Mouse (Mus musculus): ENCODE results near the gene A830005F24Rik. TPM values are rescaled to one million over a fixed set of nuclear protein-coding genes. Genes with fewer than 3 reads are reported as not detected.

Gene A830005F24Rik
- total RNA-seq, 1 experiment from 2014 or later, result 0.95 TPM

- no peak for ATAC-seq (replicated peaks; ENCODE audit: insufficient number of reproducible peaks, low FRiP score, low TSS enrichment, poor library complexity, severe bottlenecking)
These were observed 20.1 kb downstream of the A830005F24Rik start for GRCm38 (mm10) chr13:48533441-48533840.

GRCm38 (mm10) chr13:48540488-48540887 lies 27.1 kb downstream of the A830005F24Rik start:
- peak; percentile 70 for ATAC-seq (replicated peaks; ENCODE audit: insufficient number of reproducible peaks, low FRiP score, low TSS enrichment, poor library complexity, severe bottlenecking)

GRCm38 (mm10) chr13:48544391-48544790 lies 31.0 kb downstream of the A830005F24Rik start:
- ATAC-seq (replicated peaks; ENCODE audit: insufficient number of reproducible peaks, low FRiP score, low TSS enrichment, poor library complexity, severe bottlenecking), result no peak

- ATAC-seq (replicated peaks; ENCODE audit: insufficient number of reproducible peaks, low FRiP score, low TSS enrichment, poor library complexity, severe bottlenecking), result no peak
These were observed 31.5 kb downstream of the A830005F24Rik start for GRCm38 (mm10) chr13:48544867-48545266.

- peak; percentile 88 for ATAC-seq (replicated peaks; ENCODE audit: insufficient number of reproducible peaks, low FRiP score, low TSS enrichment, poor library complexity, severe bottlenecking)
These were observed 32.3 kb downstream of the A830005F24Rik start for GRCm38 (mm10) chr13:48545476-48546281.

GRCm38 (mm10) chr13:48546330-48546917 lies 33.1 kb downstream of the A830005F24Rik start:
- ATAC-seq (replicated peaks; ENCODE audit: insufficient number of reproducible peaks, low FRiP score, low TSS enrichment, poor library complexity, severe bottlenecking), result peak; percentile 93

- no peak for ATAC-seq (replicated peaks; ENCODE audit: insufficient number of reproducible peaks, low FRiP score, low TSS enrichment, poor library complexity, severe bottlenecking)
These were observed 34.3 kb downstream of the A830005F24Rik start for GRCm38 (mm10) chr13:48547623-48548022.

GRCm38 (mm10) chr13:48548296-48548695 lies 34.9 kb downstream of the A830005F24Rik start:
- ATAC-seq (replicated peaks; ENCODE audit: insufficient number of reproducible peaks, low FRiP score, low TSS enrichment, poor library complexity, severe bottlenecking), result no peak

GRCm38 (mm10) chr13:48552181-48553090 lies 39.1 kb downstream of the A830005F24Rik start:
- peak; percentile 78 for ATAC-seq (replicated peaks; ENCODE audit: insufficient number of reproducible peaks, low FRiP score, low TSS enrichment, poor library complexity, severe bottlenecking)

GRCm38 (mm10) chr13:48553511-48553910 lies 40.1 kb downstream of the A830005F24Rik start:
- no peak for ATAC-seq (replicated peaks; ENCODE audit: insufficient number of reproducible peaks, low FRiP score, low TSS enrichment, poor library complexity, severe bottlenecking)

- no peak for ATAC-seq (replicated peaks; ENCODE audit: insufficient number of reproducible peaks, low FRiP score, low TSS enrichment, poor library complexity, severe bottlenecking)
These were observed 41.2 kb downstream of the A830005F24Rik start for GRCm38 (mm10) chr13:48554552-48554951.

- no peak for ATAC-seq (replicated peaks; ENCODE audit: insufficient number of reproducible peaks, low FRiP score, low TSS enrichment, poor library complexity, severe bottlenecking)
These were observed 42.6 kb downstream of the A830005F24Rik start for GRCm38 (mm10) chr13:48555976-48556375.

- no peak for ATAC-seq (replicated peaks; ENCODE audit: insufficient number of reproducible peaks, low FRiP score, low TSS enrichment, poor library complexity, severe bottlenecking)
These were observed 48.1 kb downstream of the A830005F24Rik start for GRCm38 (mm10) chr13:48561481-48561880.

GRCm38 (mm10) chr13:48562336-48562735 lies 49.0 kb downstream of the A830005F24Rik start:
- no peak for ATAC-seq (replicated peaks; ENCODE audit: insufficient number of reproducible peaks, low FRiP score, low TSS enrichment, poor library complexity, severe bottlenecking)

Other genes with a start within 250 kb of the A830005F24Rik start
- 6.1 to 31.0 TPM (median 8.3 TPM) in 3 replicates for gene Zfp169, start 119 bp upstream of the A830005F24Rik start, total RNA-seq (2017)
- gene Ptpdc1, start 112.1 kb downstream of the A830005F24Rik start, total RNA-seq (2017), result 1.3 to 2.7 TPM (median 1.5 TPM) in 3 replicates
- not detected in 3 replicates for gene Barx1, start 149.4 kb downstream of the A830005F24Rik start, total RNA-seq (2017)

Data from monocyte, adult 5-6 weeks (primary cell).